Mouse (Mus musculus): Measurements from ENCODE around the gene Hoxa3. TPM values are rescaled to one million over a fixed set of nuclear protein-coding genes. Genes with fewer than 3 reads are reported as not detected.

Hoxa3 gene
- total and polyA plus RNA-seq, 3 experiments, result 0.55 to 1.3 (median 0.76) TPM

DNA sequence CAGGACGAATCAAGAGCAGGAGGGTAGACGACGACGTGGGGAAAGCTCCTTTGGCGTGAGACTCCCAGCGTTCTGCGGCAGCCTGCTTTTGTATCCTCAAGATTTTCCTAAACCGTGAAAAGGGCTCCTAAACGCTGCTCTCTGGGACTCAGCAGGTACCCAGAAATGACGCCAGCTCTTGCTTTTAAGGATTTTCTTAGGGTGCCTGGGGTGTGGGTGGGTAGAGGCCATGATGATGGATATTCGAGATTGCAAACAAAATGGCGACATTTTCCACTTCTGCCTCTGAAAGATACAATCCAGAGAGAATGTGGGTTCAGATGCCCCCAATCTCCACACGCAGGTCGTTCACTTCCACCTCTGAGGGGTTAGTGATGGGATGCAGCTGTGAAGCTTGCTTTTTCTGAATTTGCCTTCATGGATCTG lies 45.4 kb downstream of the Hoxa3 start:
- DNase-seq, result no peak
- intact Hi-C loops (cut with DNase I), result no loop called here
- Histone ChIP-seq H3K9ac (ENCODE audit: low read depth, low read length) (no peak overlapping the region), H3K27ac (no peak overlapping the region), H3K27me3 (ENCODE audit: control insufficient read depth, insufficient read depth, low read length) (peaks cover 24% of the 10 kb centered on the region), H3K4me3 (no peak overlapping the region), H3K36me3 (ENCODE audit: control insufficient read depth, insufficient read depth, low read length) (no peaks in the 10 kb centered on the region), H3K4me1 (ENCODE audit: control insufficient read depth, insufficient read depth, low read length) (no peaks in the 10 kb centered on the region), H3K79me2 (replicated peaks; ENCODE audit: control insufficient read depth, insufficient read depth, low read length) (no peaks in the 10 kb centered on the region)
- no peak for TF ChIP-seq CTCF (IDR thresholded peaks at IDR 0.05)
- TF ChIP-seq POLR2A (IDR thresholded peaks at IDR 0.05; ENCODE audit: insufficient read depth, low read depth, low read length), result no peak
- no peak for TF ChIP-seq EP300 (IDR thresholded peaks at IDR 0.05; ENCODE audit: insufficient read depth, low read depth, low read length)
- 22% methylated on average over 14 of the region's 14 CpGs for WGBS

DNA sequence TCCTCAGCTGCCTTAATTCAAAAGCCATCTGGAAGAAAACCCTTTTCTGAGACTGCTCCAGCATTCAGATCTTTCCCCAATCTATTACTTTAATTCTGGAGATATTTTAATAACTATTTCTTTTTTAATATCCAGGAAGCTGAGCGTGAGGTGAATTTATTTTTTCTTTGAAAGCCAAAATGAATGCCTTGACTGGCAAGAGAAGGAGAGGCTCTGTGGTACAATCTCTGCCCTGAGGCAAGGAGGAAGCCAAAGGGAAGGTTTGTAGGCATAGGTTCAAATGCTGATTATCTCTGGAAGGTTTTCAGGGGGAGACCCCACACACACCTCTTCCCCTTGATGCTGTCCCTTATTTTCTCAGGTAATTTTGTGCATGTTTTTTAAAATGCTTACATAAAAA lies 46.0 kb downstream of the Hoxa3 start:
- Histone ChIP-seq H3K36me3 (ENCODE audit: control insufficient read depth, insufficient read depth, low read length) (no peaks in the 10 kb centered on the region), H3K27ac (no peak overlapping the region), H3K27me3 (ENCODE audit: control insufficient read depth, insufficient read depth, low read length) (peaks cover 20% of the 10 kb centered on the region), H3K4me1 (ENCODE audit: control insufficient read depth, insufficient read depth, low read length) (no peaks in the 10 kb centered on the region), H3K4me3 (no peak overlapping the region), H3K79me2 (replicated peaks; ENCODE audit: control insufficient read depth, insufficient read depth, low read length) (no peaks in the 10 kb centered on the region), H3K9ac (ENCODE audit: low read depth, low read length) (no peak overlapping the region)
- DNase-seq, result no peak
- no peak for TF ChIP-seq CTCF (IDR thresholded peaks at IDR 0.05)
- TF ChIP-seq EP300 (IDR thresholded peaks at IDR 0.05; ENCODE audit: insufficient read depth, low read depth, low read length), result no peak
- no peak for TF ChIP-seq POLR2A (IDR thresholded peaks at IDR 0.05; ENCODE audit: insufficient read depth, low read depth, low read length)
- intact Hi-C loops (cut with DNase I), result no loop called here
- 37% methylated on average over 1 of the region's 1 CpGs for WGBS

DNA sequence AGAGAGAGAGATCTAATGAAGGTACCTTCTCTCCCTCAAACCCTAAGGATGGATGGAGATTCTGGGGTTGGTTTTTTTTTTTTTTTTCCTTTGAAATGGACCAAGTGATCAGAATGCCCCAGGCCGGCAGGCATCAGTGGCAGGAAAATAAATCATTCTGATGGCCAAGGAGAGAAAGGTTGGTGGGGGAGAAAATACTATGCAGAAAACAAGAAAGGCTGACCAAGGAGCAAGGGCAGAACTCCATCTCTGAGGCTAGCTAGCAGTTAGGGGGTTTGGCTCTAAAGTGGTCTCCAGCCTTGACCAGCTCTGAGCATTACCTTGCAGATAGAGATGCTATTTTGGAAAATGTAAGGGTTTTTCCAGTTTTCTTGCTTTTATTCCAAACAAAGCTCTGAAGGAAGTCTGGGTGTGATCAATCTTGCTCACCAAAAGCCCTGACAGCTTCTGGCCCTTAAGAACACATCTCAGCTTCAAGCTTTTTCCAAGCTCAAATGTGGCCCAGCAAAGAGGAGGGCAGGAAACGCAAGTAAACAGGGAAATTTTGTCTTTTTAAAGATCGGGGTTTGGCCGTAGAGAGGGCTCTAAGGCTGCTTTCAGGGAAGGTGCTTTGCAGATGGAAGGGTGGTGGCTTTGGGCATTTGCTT lies 46.6 kb downstream of the Hoxa3 start:
- DNase-seq, result no peak
- no peaks in the 10 kb centered on the region for H3K79me2 ChIP-seq (replicated peaks; ENCODE audit: control insufficient read depth, insufficient read depth, low read length)
- H3K4me3 ChIP-seq, result no peak overlapping the region
- intact Hi-C loops (cut with DNase I), result no loop called here
- H3K9ac ChIP-seq (ENCODE audit: low read depth, low read length), result no peak overlapping the region
- no peak overlapping the region for H3K27ac ChIP-seq
- no peak for TF ChIP-seq POLR2A (IDR thresholded peaks at IDR 0.05; ENCODE audit: insufficient read depth, low read depth, low read length)
- 20% methylated on average over 4 of the region's 4 CpGs for WGBS
- H3K4me1 ChIP-seq (ENCODE audit: control insufficient read depth, insufficient read depth, low read length), result no peaks in the 10 kb centered on the region
- peaks cover 20% of the 10 kb centered on the region for H3K27me3 ChIP-seq (ENCODE audit: control insufficient read depth, insufficient read depth, low read length)
- H3K36me3 ChIP-seq (ENCODE audit: control insufficient read depth, insufficient read depth, low read length), result no peaks in the 10 kb centered on the region

DNA sequence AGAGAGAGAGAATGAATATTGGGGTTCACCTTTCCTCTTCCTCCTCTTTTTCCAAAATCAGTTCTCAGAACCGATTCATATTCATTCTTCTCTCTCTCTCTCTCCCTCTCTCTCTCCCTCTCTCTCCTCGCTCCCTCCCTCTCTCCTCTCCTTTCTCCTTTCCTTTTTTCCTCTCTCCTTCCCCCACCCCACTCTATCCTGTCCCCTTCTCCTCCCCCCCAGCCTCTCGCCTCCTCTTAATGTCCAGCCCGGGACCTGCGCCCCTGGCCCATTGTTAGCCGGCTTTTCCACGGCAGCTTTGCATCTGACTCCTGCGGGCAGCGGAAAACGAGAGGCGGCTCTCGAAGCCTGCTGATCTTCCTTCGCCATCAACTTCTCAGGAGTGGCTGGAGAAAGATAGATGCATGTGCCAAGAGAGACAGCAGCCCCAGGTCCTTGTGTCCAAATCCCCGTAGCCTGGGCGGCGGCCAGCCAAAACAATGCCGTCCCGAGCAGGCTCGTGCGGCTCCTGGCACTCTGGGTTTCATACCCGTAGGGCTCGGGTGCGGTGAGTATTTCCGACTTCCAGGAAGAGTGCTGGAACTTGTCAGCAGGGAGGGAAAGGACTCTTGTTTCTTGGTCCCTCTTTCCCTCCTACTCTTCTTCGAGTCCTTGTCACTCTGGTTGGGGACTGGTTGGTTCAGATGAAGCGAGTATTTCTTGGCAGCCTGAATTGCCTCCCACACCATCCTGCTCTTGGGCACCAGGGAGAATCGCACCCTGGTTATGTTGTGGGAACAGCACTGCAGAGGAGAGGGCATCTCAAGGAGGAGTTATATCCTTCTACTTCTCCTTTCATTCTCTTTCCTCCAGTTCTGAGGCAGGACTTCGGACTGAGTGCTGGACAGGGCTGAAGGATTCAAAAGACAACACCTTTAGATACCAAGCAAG lies 47.4 kb downstream of the Hoxa3 start:
- no peak for DNase-seq
- Histone ChIP-seq H3K9ac (ENCODE audit: low read depth, low read length) (no peak overlapping the region), H3K4me1 (ENCODE audit: control insufficient read depth, insufficient read depth, low read length) (no peaks in the 10 kb centered on the region), H3K36me3 (ENCODE audit: control insufficient read depth, insufficient read depth, low read length) (no peaks in the 10 kb centered on the region), H3K27ac (no peak overlapping the region), H3K79me2 (replicated peaks; ENCODE audit: control insufficient read depth, insufficient read depth, low read length) (no peaks in the 10 kb centered on the region), H3K4me3 (0 out of 2 replicates have a peak overlapping the region, but pooled peaks have one; percentile 16), H3K27me3 (ENCODE audit: control insufficient read depth, insufficient read depth, low read length) (peaks cover 20% of the 10 kb centered on the region)
- TF ChIP-seq EP300 (IDR thresholded peaks at IDR 0.05; ENCODE audit: insufficient read depth, low read depth, low read length) (no peak), POLR2A (IDR thresholded peaks at IDR 0.05; ENCODE audit: insufficient read depth, low read depth, low read length) (no peak), CTCF (IDR thresholded peaks at IDR 0.05) (no peak)
- WGBS, result 5% methylated on average over 27 of the region's 28 CpGs
- intact Hi-C loops (cut with DNase I), result no loop called here

DNA sequence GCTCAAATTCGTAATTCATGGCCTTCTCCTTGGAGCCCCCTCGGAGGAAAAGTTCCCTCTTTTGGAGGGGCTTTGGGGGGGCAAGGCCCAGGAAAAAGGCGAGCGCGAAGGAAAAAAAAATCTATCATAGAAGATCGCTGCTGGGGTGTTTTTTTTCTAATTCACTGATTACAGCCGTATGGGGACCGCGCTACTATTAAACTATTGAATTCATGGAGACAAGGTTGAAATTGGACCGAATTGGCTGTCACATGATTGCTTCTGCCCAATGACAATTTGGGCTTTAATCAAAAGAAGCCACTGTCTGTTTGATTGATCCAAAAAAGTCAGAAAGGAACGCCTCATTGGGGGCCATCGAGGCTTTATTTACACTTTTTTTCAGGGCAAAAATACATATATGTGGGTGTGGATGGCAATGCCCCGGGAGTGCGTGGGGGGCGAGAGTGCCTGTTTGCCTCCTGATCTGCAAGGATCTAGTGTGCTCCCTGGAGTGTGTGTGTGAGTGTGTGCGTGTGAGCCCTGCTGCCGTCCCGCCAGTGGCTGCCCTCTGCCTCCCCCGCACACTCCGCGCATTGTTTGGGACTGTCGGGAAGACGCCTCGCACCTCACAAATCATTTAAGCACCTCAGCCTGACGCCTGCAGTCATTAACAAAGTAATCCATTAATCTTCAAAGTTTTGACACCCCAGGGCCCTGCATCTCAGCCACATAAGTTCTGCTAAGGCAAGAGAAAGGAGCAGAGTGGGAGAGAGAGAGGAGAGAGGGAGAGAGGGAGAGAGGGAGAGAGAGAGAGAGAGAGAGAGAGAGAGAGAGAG lies 48.3 kb downstream of the Hoxa3 start, which contains the start of gene Hoxa2:
Gene Hoxa2, minus strand, starts transcription at position 206 of the 815 bp plus-strand sequence.
- Histone ChIP-seq H3K27ac (peak within 1 kb of the TSS; percentile 45), H3K9ac (ENCODE audit: low read depth, low read length) (peak within 1 kb of the TSS; percentile 60), H3K4me3 (peak within 1 kb of the TSS; percentile 39), H3K27me3 (ENCODE audit: control insufficient read depth, insufficient read depth, low read length) (peaks cover 16% of the 10 kb centered on the region), H3K4me1 (ENCODE audit: control insufficient read depth, insufficient read depth, low read length) (no peaks in the 10 kb centered on the region), H3K79me2 (replicated peaks; ENCODE audit: control insufficient read depth, insufficient read depth, low read length) (no peaks in the 10 kb centered on the region), H3K36me3 (ENCODE audit: control insufficient read depth, insufficient read depth, low read length) (no peaks in the 10 kb centered on the region)
- no peak for TF ChIP-seq CTCF (IDR thresholded peaks at IDR 0.05)
- TF ChIP-seq EP300 (IDR thresholded peaks at IDR 0.05; ENCODE audit: insufficient read depth, low read depth, low read length), result no peak
- TF ChIP-seq POLR2A (IDR thresholded peaks at IDR 0.05; ENCODE audit: insufficient read depth, low read depth, low read length), result no peak
- DNase-seq, result no peak
- intact Hi-C loops (cut with DNase I), result no loop called here
- WGBS, result 3% methylated on average over 25 of the region's 25 CpGs

All from heart, adult 2 months (tissue).